24 mouse cellular contexts compared by ENCODE assay signal in genomic region chr9:52935082-52935481, GRCm38 (mm10).
"Had no signal": no experiment of that assay in that cellular context is flagged by ENCODE, and none has a peak within 500 bp of the region (broad histone marks: within the 10 kb centered on the region; RNA-seq: fewer than 3 reads in every experiment).

No protein-coding gene starts in this region.

- DNase-seq: kidney, adult 18-20 months; kidney, adult 9 months; kidney, postnatal 25 days; left cerebral cortex, postnatal 4 days; liver, postnatal 0 days; lung, embryonic 14.5 days; lung, postnatal 36 days; right cerebral cortex, adult 18-20 months; right cerebral cortex, postnatal 14 days; right cerebral cortex, postnatal 4 days; thymus, adult 2 months; thymus, postnatal 14 days; thymus, postnatal 4 days had no signal

- H3K9me3 ChIP-seq: limb, embryonic 15.5 days; megakaryocyte, embryonic 14.5 days; midbrain, embryonic 12.5 days; neural tube, embryonic 12.5 days; neural tube, embryonic 15.5 days had no signal

- H3K27ac ChIP-seq: limb, embryonic 12.5 days; limb, embryonic 15.5 days; liver, embryonic 14.5 days; midbrain, embryonic 12.5 days; neural tube, embryonic 12.5 days; neural tube, embryonic 15.5 days; stomach, postnatal 0 days had no signal

- H3K36me3 ChIP-seq: limb, embryonic 12.5 days; limb, embryonic 15.5 days; midbrain, embryonic 12.5 days; neural tube, embryonic 12.5 days; neural tube, embryonic 15.5 days had no signal

- H3K27me3 ChIP-seq: limb, embryonic 12.5 days; limb, embryonic 15.5 days; midbrain, embryonic 12.5 days; neural tube, embryonic 12.5 days; neural tube, embryonic 15.5 days had no signal

- H3K4me3 ChIP-seq: limb, embryonic 12.5 days; limb, embryonic 15.5 days; megakaryocyte, embryonic 14.5 days; midbrain, embryonic 12.5 days; neural tube, embryonic 12.5 days; neural tube, embryonic 15.5 days had no signal

- H3K4me1 ChIP-seq: limb, embryonic 15.5 days; megakaryocyte, embryonic 14.5 days; midbrain, embryonic 12.5 days; neural tube, embryonic 12.5 days; neural tube, embryonic 15.5 days had no signal

- ATAC-seq: intestine, embryonic 16.5 days; liver, postnatal 0 days; lung, postnatal 0 days had no signal

- H3K4me2 ChIP-seq: limb, embryonic 12.5 days; limb, embryonic 15.5 days; liver, embryonic 11.5 days; lung, embryonic 14.5 days; midbrain, embryonic 12.5 days; neural tube, embryonic 12.5 days; neural tube, embryonic 15.5 days had no signal

- H3K9ac ChIP-seq: limb, embryonic 12.5 days; limb, embryonic 15.5 days; liver, embryonic 14.5 days; liver, postnatal 0 days; lung, embryonic 14.5 days; midbrain, embryonic 12.5 days; neural tube, embryonic 12.5 days; neural tube, embryonic 15.5 days had no signal
